Mouse (Mus musculus) erythroblast, embryonic 14.5 days (primary cell): ENCODE data around the gene Tmem223.

Experiments
- GATA1 ChIP-seq: IDR thresholded peaks from 2 replicates; pipeline ENCODE4 v1.6.1; 2012; ENCODE audit warnings: low read length, inconsistent platforms, mixed read lengths
- TAL1 ChIP-seq: IDR thresholded peaks from 3 replicates; pipeline ENCODE4 v1.6.1; 2012; ENCODE audit warnings: low read length, inconsistent platforms, mixed read lengths

DNA sequence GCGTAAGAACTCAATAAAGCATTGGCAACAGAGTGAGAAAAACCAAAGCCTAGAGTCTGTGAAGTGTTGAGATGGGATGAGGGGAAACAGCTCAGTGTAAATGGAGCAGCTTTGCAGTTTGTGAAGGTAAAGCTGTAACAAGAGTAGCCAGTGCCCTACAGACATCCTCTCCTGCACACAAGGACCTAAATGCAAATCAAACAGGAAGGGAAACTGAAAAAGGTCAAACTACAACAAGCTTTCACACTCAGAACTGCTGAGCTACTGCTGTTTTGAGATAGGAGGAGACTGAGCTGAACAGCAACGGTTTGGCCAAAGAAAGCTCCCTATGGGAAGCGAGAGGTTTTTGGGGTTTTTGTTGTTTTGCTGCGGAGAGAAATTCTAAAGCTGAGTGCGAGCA is 36.0 kb downstream of the Tmem223 start:
- TF ChIP-seq GATA1, result no peak
- no peak for TF ChIP-seq TAL1
